Mouse (Mus musculus): Measurements from ENCODE around the gene Fam98b.

The Fam98b gene

DNA sequence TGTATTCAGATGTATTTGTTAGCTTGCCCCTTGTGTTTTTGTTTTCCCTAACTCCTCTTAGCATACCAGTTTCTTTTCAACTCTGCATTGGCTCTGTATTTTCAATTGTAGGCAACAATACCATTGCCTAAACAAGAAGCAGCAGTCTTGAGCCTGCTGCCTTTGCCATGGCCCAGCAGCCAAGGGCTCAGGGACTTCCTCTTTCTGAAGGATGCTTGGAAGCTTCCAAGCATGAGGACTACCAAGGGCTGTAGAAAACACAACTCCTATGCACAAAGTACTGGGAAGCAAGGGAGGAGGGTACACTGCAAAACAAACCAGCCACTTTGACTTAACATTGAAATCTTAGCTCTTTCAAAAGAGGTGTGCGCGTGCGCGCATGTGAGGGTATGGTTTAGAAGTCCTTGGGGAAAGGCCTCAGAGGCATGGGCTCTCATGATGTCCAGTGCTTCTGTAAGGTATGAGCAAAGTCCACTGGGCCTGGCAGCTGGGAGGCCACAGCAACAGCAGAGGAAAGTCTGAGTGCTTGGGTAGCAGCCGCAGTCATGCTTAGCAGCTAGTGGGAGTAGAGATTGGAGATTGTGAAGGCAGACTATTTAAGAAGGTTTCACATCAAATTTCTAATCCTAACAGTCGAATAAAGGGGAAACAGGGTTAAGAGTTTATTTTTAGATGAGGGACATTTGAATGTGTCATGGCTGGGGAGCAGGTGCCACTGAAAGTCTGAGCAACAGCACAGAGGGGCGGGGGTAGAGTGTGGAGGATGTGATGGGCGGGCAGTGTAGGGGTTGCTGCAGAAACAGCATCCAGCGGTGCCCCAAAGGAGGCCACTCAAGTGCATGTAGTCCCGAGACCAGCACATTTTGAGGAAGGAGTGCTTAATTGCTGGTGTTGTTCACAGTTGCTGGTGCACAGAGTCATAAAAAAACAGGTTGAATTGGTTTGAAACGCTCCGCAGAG lies 54.1 kb downstream of the Fam98b start:
- DNase-seq (ENCODE audit: low read depth) = no peak

- DNase-seq (ENCODE audit: low read depth) = no peak
Observed at GRCm38 (mm10) chr2:117304941-117305340, 55.4 kb downstream of the Fam98b start.

DNA sequence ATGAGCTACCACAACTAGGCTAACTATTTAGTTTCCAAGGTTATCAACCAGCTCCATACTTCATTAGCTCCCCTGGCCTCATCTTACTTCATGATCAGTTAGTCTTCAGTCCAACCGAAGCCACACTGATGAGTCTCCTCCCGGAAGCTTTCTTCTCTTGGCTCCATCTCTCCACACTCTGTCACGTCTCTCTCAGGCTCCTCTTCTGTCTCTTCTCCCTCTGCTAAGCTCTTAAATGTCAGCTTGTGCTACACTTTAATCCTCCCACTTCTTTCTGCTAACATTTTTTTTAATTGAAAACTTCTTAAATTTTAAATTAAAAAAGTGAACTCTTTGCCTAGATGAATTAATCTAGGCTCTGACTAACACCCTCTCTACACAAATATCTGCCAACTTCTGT lies 58.4 kb downstream of the Fam98b start:
- DNase-seq (ENCODE audit: low read depth) = no peak

DNA sequence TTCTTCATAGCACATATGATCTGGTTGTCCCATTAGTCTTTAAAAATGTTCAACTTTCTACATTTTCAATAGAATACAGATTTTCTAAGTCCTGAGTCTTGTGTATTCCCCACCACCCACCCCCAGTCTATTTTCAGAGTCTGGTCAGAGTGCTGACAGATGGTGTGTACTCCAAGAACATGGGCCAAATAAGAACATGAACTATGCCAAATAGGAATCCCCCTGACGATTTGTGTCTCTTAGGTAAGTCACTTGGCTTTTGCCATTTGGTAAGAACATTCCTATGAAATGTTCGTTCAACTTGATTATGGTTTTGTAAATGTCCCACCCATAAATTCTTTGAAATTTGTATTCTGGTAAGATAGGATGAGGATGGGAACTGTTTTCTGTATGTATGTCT lies 59.5 kb downstream of the Fam98b start:
- no peak for DNase-seq (ENCODE audit: low read depth)

- DNase-seq (ENCODE audit: low read depth) = no peak
Observed at GRCm38 (mm10) chr2:117311349-117311748, 61.8 kb downstream of the Fam98b start.

DNA sequence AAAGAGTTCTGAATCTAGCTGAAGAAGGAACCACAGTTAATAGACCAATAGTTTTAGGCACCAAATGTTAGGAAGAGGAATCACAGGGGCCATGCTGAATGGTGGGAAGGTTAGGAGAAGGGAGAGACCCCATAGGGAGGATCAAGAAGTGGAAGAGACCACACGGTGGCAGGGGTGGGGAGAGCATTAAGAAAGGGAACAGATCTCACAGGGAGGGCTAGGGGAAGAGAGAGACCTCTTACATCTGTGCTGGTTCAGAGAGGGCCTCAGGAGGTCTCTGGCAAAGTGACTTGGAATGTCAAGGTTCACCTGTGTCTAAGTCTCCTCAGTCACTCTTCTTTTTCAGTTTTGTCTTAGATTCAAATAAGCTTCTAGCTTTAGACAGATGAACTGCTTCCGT lies 62.5 kb downstream of the Fam98b start:
- DNase-seq (ENCODE audit: low read depth) = no peak

- peak; percentile 88 for DNase-seq (ENCODE audit: low read depth)
Observed at GRCm38 (mm10) chr2:117312441-117312895, 62.9 kb downstream of the Fam98b start.

GRCm38 (mm10) chr2:117313586-117314235 lies 64.2 kb downstream of the Fam98b start:
- peak; percentile 84 for DNase-seq (ENCODE audit: low read depth)

- peak; percentile 28 for DNase-seq (ENCODE audit: low read depth)
Observed at GRCm38 (mm10) chr2:117318991-117319390, 69.5 kb downstream of the Fam98b start.

All from induced T-regulatory cell, adult 2 months (primary cell).